In genomic region chr19:6305517-6306115, GRCm38 (mm10) we compare ENCODE assay signal across 8 mouse cellular contexts. TPM values are rescaled to one million over a fixed set of nuclear protein-coding genes. Genes with fewer than 3 reads are reported as not detected.
DNase-seq lines count a peak whose midpoint lies in the region; ATAC-seq and TF ChIP-seq lines count a peak whose summit lies in the region.

No protein-coding gene starts in this region.

- H3K27ac ChIP-seq in lung, postnatal 0 days (ENCODE audit: low read length), result peak overlapping the region; percentile 90; the same call in 1 of the 2 replicates
- no peak overlapping the region; the same call in 1 of the 2 replicates for H3K27ac ChIP-seq in limb, embryonic 11.5 days (replicated peaks; ENCODE audit: low read depth, low read length)
- no peak overlapping the region for H3K27ac ChIP-seq in neural tube, embryonic 15.5 days (replicated peaks)

- no peak for ATAC-seq in lung, postnatal 0 days
- no peak for ATAC-seq in limb, embryonic 11.5 days (ENCODE audit: insufficient number of reproducible peaks, low FRiP score, low TSS enrichment, low read depth)
- no peak for ATAC-seq in neural tube, embryonic 15.5 days (ENCODE audit: low FRiP score)

- H3K27me3 ChIP-seq in lung, postnatal 0 days (replicated peaks; ENCODE audit: insufficient read depth, low read length), result no peaks in the 10 kb centered on the region
- H3K27me3 ChIP-seq in limb, embryonic 11.5 days (ENCODE audit: control insufficient read depth, insufficient read depth, low read length), result no peaks in the 10 kb centered on the region
- H3K27me3 ChIP-seq in neural tube, embryonic 15.5 days (replicated peaks), result no peaks in the 10 kb centered on the region

- peak overlapping the region; percentile 62 for H3K4me3 ChIP-seq in lung, postnatal 0 days (ENCODE audit: low read depth, low read length)
- H3K4me3 ChIP-seq in limb, embryonic 11.5 days (ENCODE audit: low read depth, low read length), result peak overlapping the region; percentile 67
- H3K4me3 ChIP-seq in neural tube, embryonic 15.5 days (replicated peaks), result peak overlapping the region; percentile 50

- no peak for TF ChIP-seq CTCF in lung, postnatal 0 days (IDR thresholded peaks at IDR 0.05)

- no peaks in the 10 kb centered on the region for H3K36me3 ChIP-seq in lung, postnatal 0 days (ENCODE audit: insufficient read depth, low read length)
- H3K36me3 ChIP-seq in limb, embryonic 11.5 days (ENCODE audit: control insufficient read depth, insufficient read depth, low read length), result no peaks in the 10 kb centered on the region
- H3K36me3 ChIP-seq in neural tube, embryonic 15.5 days, result 0 out of 2 replicates have a peak, but pooled peaks cover 3% of the 10 kb centered on the region

- peaks cover 13% of the 10 kb centered on the region for H3K4me1 ChIP-seq in lung, postnatal 0 days (ENCODE audit: insufficient read depth, low read depth, low read length)
- H3K4me1 ChIP-seq in limb, embryonic 11.5 days (ENCODE audit: control insufficient read depth, insufficient read depth, low read length), result no peaks in the 10 kb centered on the region
- peaks cover 9% of the 10 kb centered on the region for H3K4me1 ChIP-seq in neural tube, embryonic 15.5 days

- no peak for TF ChIP-seq EP300 in lung, postnatal 0 days (IDR thresholded peaks at IDR 0.05)

- H3K4me2 ChIP-seq in lung, postnatal 0 days (replicated peaks; ENCODE audit: low read depth, low read length), result peak overlapping the region; percentile 80
- H3K4me2 ChIP-seq in limb, embryonic 11.5 days (ENCODE audit: low read depth, severe bottlenecking), result peak overlapping the region; percentile 74
- peak overlapping the region; percentile 69 for H3K4me2 ChIP-seq in neural tube, embryonic 15.5 days

- no peaks in the 10 kb centered on the region for H3K9me3 ChIP-seq in lung, postnatal 0 days (ENCODE audit: low read length)
- H3K9me3 ChIP-seq in limb, embryonic 11.5 days (ENCODE audit: control insufficient read depth, low read length), result no peaks in the 10 kb centered on the region; the same call in 1 of the 2 replicates
- H3K9me3 ChIP-seq in neural tube, embryonic 15.5 days (replicated peaks), result no peaks in the 10 kb centered on the region

- 62% methylated on average over 8 of the region's 8 CpGs for WGBS in lung, postnatal 0 days
- WGBS in limb, embryonic 11.5 days, result 60% methylated on average over 8 of the region's 8 CpGs
- WGBS in neural tube, embryonic 15.5 days, result 55% methylated on average over 8 of the region's 8 CpGs

- DNase-seq in adrenal gland, adult 2 months, result peak; percentile 49
- no peak for DNase-seq in adrenal gland, adult 18-20 months (ENCODE audit: low spot score in 2 of 2)
- no peak for DNase-seq in lung, postnatal 0 days (ENCODE audit: low spot score)
- no peak for DNase-seq in lung, postnatal 10 days
- no peak for DNase-seq in limb, embryonic 11.5 days (ENCODE audit: low spot score)
- no peak for DNase-seq in gastrocnemius, postnatal 25 days
- no peak for DNase-seq in spleen, postnatal 14 days (ENCODE audit: low spot score in 2 of 2)

- peak overlapping the region; percentile 60 for H3K9ac ChIP-seq in lung, postnatal 0 days (replicated peaks; ENCODE audit: low read depth)
- peak overlapping the region; percentile 53; the same call in 1 of the 2 replicates for H3K9ac ChIP-seq in limb, embryonic 11.5 days (ENCODE audit: low read length)
- no peak overlapping the region for H3K9ac ChIP-seq in neural tube, embryonic 15.5 days (replicated peaks)

RNA-seq across cellular contexts. Expression of gene Cdc42bpg, which starts 0.6 kb away (rescaled TPM):
- total RNA-seq in adrenal gland, adult 2 months (2021), result 10 to 100 TPM; 14.4 to 24.6 TPM
- polyA plus RNA-seq in adrenal gland, adult 2 months (2012; rRNA removed), result 23.7 and 26.6 TPM in 2 replicates
- total RNA-seq in adrenal gland, adult 18-20 months (2021), result 10 to 100 TPM; 15.1 to 19.3 TPM
- 2.8 and 3.2 TPM in 2 replicates for polyA plus RNA-seq in lung, postnatal 0 days (2015; fragmentation: Nextera tagmentation; extraction: Ambion mirVana)
- polyA plus RNA-seq in limb, embryonic 11.5 days (2014; fragmentation: Nextera tagmentation; extraction: Ambion mirVana), result 0.54 and 0.69 TPM in 2 replicates
- 0.33 and 0.36 TPM in 2 replicates for polyA plus RNA-seq in neural tube, embryonic 15.5 days (2015; fragmentation: Nextera tagmentation; extraction: Ambion mirVana)
- 1 to 10 TPM; 4.0 to 5.1 TPM for total RNA-seq in gastrocnemius, postnatal 25 days (2021)

RNA-seq across cellular contexts. Expression of gene Ehd1, which starts 29.1 kb away (rescaled TPM):
- total RNA-seq in adrenal gland, adult 2 months (2021), result 100 to 1,000 TPM; 129 to 133 TPM
- polyA plus RNA-seq in adrenal gland, adult 2 months (2012; rRNA removed), result 470 and 474 TPM in 2 replicates
- 100 to 1,000 TPM; 112 to 157 TPM for total RNA-seq in adrenal gland, adult 18-20 months (2021)
- polyA plus RNA-seq in lung, postnatal 0 days (2015; fragmentation: Nextera tagmentation; extraction: Ambion mirVana), result 115 and 119 TPM in 2 replicates
- 56.1 and 59.3 TPM in 2 replicates for polyA plus RNA-seq in limb, embryonic 11.5 days (2014; fragmentation: Nextera tagmentation; extraction: Ambion mirVana)
- polyA plus RNA-seq in neural tube, embryonic 15.5 days (2015; fragmentation: Nextera tagmentation; extraction: Ambion mirVana), result 80.6 and 87.7 TPM in 2 replicates
- 10 to 100 TPM; 33.1 to 34.3 TPM for total RNA-seq in gastrocnemius, postnatal 25 days (2021)

RNA-seq across cellular contexts. Expression of gene Men1, which starts 29.2 kb away (rescaled TPM):
- total RNA-seq in adrenal gland, adult 2 months (2021), result 10 to 100 TPM; 54.6 to 54.8 TPM
- polyA plus RNA-seq in adrenal gland, adult 2 months (2012; rRNA removed), result 71.1 and 71.2 TPM in 2 replicates
- 10 to 100 TPM; 48.2 to 54.2 TPM for total RNA-seq in adrenal gland, adult 18-20 months (2021)
- polyA plus RNA-seq in lung, postnatal 0 days (2015; fragmentation: Nextera tagmentation; extraction: Ambion mirVana), result 42.1 and 42.7 TPM in 2 replicates
- polyA plus RNA-seq in limb, embryonic 11.5 days (2014; fragmentation: Nextera tagmentation; extraction: Ambion mirVana), result 65.3 and 66.7 TPM in 2 replicates
- 71.4 and 71.6 TPM in 2 replicates for polyA plus RNA-seq in neural tube, embryonic 15.5 days (2015; fragmentation: Nextera tagmentation; extraction: Ambion mirVana)
- 1 to 10 TPM; 5.0 to 7.0 TPM for total RNA-seq in gastrocnemius, postnatal 25 days (2021)

RNA-seq across cellular contexts. Expression of gene Map4k2, which starts 35.3 kb away (rescaled TPM):
- total RNA-seq in adrenal gland, adult 2 months (2021), result 10 to 100 TPM; 36.1 to 38.5 TPM
- polyA plus RNA-seq in adrenal gland, adult 2 months (2012; rRNA removed), result 150 and 161 TPM in 2 replicates
- 10 to 100 TPM; 31.1 to 40.1 TPM for total RNA-seq in adrenal gland, adult 18-20 months (2021)
- 22.5 and 25.0 TPM in 2 replicates for polyA plus RNA-seq in lung, postnatal 0 days (2015; fragmentation: Nextera tagmentation; extraction: Ambion mirVana)
- polyA plus RNA-seq in limb, embryonic 11.5 days (2014; fragmentation: Nextera tagmentation; extraction: Ambion mirVana), result 6.8 and 7.3 TPM in 2 replicates
- polyA plus RNA-seq in neural tube, embryonic 15.5 days (2015; fragmentation: Nextera tagmentation; extraction: Ambion mirVana), result 21.9 and 22.2 TPM in 2 replicates
- 10 to 100 TPM in 1 of 2 experiments, 1 to 10 TPM in 1; 9.2 to 14.6 TPM for total RNA-seq in gastrocnemius, postnatal 25 days (2021)

RNA-seq across cellular contexts. Expression of gene Sf1, which starts 57.9 kb away (rescaled TPM):
- total RNA-seq in adrenal gland, adult 2 months (2021), result 100 to 1,000 TPM; 141 to 286 TPM
- polyA plus RNA-seq in adrenal gland, adult 2 months (2012; rRNA removed), result 346 and 350 TPM in 2 replicates
- 100 to 1,000 TPM; 233 to 277 TPM for total RNA-seq in adrenal gland, adult 18-20 months (2021)
- 48.1 and 49.5 TPM in 2 replicates for polyA plus RNA-seq in lung, postnatal 0 days (2015; fragmentation: Nextera tagmentation; extraction: Ambion mirVana)
- 209 and 228 TPM in 2 replicates for polyA plus RNA-seq in limb, embryonic 11.5 days (2014; fragmentation: Nextera tagmentation; extraction: Ambion mirVana)
- 88.7 and 104 TPM in 2 replicates for polyA plus RNA-seq in neural tube, embryonic 15.5 days (2015; fragmentation: Nextera tagmentation; extraction: Ambion mirVana)
- total RNA-seq in gastrocnemius, postnatal 25 days (2021), result 10 to 100 TPM; 65.5 to 75.2 TPM
